Mouse (Mus musculus) hematopoietic stem cell, adult 5-6 weeks (primary cell): ENCODE measurements around the gene Arhgap22. TPM values are rescaled to one million over a fixed set of nuclear protein-coding genes. Genes with fewer than 3 reads are reported as not detected.

Experiments used
- ATAC-seq, 2 experiments: fragments of 125-278 bp in 1 of 2; replicated peaks in 1 of 2; 2 replicates each; pipeline ENCODE4 v1.8.0; 2016 to 2017; ENCODE audit warnings: inconsistent platforms in 2 of 2, mild to moderate bottlenecking in 2 of 2, moderate number of reproducible peaks in 2 of 2, low read depth in 1 of 2, moderate TSS enrichment in 1 of 2; ENCODE audit not compliant: low FRiP score in 2 of 2, poor library complexity in 2 of 2, severe bottlenecking in 2 of 2, insufficient read depth in 1 of 2, low TSS enrichment in 1 of 2
- total RNA-seq: library from RNA; stranded (forward); fragments of 172-1452, 232-1000 nt; gene quantifications from 2 replicates; pipeline ENCODE4 v1.2.3, GENCODE M21; 2017

The Arhgap22 gene
- total RNA-seq, 1 experiment from 2014 or later = not detected

DNA sequence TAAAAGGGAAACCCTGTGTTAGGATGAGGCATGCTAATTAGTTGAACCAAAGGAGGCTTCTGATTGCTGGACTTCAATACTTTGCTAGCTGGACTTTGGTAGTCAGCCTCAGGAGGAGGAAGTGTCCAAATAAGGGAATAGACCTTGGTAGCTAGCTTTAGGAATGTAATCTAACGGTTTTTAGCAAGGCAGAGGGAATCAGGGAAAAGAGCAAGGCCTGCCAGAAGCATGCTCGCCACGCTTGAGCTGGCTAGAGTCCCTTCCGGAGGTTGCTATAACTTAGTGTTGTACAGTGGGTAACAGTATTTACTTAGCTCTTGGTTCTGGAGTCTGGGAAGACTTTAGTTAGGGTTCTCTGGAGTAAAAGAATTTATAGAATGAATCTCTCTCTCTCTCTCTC is 96.9 kb downstream of the Arhgap22 start:
- no peak for ATAC-seq

DNA sequence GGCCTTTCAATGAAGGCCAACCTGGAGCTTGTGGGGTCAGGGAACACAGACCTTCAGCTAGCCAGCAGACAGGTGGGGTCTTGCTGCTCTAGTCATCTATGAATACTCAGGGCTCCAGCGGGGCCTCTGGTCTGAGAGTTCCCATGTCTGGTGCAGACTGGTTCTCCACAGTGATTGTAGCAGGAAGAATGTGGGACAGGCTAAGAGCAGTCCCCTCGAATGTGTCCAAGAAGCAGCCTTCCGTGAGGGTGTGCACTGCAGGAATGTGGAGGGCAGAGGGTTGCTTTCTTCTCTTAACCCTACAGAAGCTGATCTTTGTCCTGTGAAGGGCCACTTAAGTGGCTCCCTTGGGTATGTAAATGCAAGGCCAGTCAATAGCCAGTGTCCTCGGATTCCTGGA is 98.5 kb downstream of the Arhgap22 start:
- ATAC-seq = no peak

DNA sequence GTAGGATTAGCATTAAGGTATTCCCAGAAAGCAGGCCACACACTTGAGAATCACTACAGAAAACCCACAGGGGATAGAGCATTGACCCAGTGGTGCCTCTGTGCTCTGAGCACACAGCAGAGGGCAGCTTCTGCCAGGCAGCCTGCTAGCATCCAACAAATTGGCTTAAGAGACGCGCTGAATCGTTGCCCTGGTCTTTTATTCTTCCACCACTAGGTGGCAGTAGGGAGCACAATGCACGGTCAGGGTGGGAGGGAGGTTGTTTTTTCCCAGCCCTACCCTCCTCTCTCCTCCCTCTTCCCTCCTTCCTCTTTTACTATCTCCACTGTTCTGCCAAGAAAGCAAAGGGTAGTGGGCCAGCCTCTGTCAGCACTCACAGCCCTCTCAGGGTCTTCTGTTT is 99.8 kb downstream of the Arhgap22 start:
- peak; percentile 74 to 76 for ATAC-seq

DNA sequence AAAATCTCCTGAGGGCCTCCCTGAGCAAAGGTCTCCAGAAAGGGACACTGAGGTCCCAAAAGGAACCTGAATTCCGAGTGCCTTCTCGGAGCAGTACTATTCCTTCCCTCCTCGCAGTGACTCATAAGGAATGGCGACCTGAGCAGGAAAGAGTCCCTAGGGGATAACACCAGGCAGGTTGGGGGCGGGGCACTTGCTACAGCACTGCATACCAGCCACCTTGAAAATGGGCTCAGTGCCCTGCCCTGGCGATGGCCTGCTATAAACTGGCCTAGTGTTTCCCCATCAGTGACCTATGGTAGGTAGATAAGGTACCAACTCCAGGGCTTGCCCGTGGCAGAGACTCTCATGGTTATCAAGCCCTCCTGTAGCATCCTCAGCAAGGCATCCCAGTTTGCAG is 100.3 kb downstream of the Arhgap22 start:
- ATAC-seq = no peak

DNA sequence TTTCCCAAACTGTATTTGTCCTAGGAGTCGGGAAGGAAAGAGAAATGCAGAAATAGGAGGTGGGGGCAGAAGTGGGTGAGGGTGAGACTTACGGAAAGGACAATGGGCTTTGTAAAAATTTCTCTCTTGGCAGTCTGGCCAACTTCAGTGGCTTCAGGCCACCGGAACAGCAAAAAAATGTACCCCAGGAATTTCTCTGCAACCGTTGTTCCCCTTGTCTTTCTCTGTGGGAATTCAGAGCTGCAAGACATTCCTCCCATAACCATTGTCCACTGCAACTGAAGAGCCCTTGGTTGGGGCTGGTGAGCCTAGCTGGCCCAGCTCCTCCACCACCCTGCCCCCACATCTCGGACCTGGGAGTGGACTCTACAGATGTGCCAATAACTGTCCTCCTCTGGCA is 101.3 kb downstream of the Arhgap22 start:
- ATAC-seq = no peak

DNA sequence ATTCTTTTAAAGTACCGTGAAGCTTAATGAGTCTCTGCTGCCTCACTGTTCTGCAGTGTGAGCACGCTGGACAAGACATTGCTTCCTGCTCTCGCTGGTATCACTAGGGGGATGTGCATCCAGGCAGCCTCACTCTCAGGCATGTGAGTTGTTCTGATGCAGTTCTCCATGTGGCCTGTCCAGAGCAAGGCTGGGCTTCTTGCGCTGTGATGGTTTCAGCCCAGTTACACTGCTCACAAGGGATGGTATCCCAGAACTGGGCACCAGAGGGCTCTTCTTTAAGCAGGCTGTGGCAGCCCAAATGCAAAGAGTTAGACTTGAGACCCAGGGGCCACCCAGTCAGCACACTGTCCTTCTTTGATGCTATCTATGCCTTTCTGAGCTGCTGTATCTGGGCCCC is 101.9 kb downstream of the Arhgap22 start:
- ATAC-seq = peak in 1 of 2 experiments; percentile 19; a peak in 1 of 4 replicates

DNA sequence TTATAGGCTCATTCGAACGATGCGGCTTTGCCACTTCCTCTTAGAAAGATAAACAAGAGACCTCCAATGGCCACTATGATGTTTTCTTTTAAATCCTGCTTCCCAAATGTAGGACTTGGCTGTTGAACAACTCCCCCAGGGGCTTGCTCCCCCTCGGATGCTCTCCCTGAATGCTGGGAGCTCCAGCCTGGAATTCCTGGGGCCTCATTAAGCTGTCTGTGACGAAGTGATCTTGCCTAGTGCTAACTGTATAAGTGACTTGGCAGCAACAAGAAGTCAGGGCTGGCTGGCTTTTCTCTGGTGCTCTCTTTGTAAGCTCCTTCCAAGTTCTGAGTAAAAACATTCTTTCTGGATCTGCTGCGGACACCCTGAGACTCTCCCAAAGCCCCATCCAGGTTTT is 104.1 kb downstream of the Arhgap22 start:
- no peak for ATAC-seq

DNA sequence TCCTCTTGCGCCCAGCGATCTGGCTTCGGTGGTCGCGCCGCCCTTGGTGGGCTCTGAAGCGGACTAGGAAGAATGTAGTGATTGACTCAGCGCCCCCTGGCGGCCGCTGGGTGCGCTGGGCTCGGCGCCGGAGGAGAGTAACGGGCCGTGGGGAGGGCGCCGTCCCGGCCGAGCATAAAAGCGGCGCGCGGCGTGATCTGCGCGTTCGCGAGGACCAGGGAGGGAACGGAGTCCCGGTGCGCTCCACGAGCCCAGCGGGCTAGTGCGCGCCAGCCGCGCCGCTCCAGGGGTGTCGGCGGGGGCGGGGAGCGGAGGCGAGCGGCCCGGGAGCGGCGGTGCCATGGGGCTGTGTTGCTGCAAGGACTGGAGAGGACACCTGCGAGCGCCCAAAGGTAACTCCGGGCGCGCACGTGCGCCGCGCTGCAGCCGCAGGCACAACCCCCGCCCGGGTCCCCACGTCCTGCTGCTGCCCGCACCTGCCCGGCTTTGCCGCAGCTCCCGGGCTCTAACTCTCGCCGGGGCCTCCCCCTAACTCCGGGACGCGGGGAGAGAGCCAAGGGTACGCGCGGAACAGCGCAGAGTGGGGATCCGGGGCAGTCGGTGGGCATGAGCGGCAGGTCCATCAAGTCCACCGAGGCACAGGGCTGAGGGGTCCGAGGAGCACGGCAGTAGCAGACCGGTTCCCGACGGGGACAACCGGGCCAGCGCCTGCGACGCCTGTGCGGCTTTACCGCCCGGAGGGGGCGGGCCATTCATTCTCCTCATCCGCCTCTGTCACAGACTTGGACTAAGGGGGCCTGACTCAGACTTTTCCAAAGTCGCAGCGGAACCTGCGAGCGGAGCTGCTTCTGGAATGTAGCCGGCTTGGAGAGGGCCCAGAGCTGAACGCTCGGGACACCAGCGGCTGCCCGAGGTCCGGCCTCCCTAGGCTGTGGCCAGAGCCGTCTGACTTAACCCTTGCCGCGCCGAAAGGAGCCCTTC is 106.0 kb downstream of the Arhgap22 start:
- ATAC-seq = peak; percentile 29 to 37; a peak in 2 of 4 replicates

DNA sequence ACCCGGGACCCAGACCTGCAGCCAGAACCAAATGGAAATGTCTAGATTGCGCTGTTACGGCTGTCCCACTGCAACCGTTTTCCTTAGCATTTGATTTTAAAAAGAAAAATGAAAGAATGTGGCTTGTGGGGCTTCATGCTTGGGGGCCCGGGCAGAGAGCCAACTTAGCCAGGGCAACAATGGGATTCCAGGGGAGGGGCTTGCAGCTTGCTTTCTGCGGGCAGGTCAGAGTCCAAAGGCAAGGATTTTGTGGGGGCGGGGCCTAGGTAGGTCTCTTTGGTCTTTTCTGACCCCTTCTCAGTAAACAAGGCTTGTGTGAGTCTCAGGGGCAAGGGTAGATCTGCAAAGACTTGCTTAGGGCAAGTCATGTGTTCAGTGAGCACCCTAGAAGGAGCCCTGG is 107.0 kb downstream of the Arhgap22 start:
- no peak for ATAC-seq

DNA sequence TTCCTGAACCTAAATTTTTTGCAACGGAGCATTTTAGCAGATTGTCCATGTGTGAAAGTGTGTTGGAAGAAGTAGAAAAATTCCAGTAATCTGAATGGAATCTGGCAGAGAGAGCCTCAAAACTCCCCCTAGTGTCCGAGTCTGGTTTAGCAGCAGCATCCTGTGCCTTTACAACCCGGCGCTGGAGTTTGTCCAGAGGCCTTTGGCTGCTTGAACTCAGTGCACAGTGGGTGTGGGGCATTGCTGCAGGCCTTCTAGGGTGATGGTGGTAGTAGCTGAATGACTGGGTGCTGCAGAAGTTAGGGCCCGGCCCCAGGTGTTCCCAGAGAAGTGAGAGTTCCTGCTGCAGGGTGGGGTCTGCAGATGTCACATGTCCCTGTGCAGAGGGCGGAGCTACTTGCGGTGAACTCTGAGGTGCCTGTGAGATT is 108.8 kb downstream of the Arhgap22 start:
- ATAC-seq = no peak

DNA sequence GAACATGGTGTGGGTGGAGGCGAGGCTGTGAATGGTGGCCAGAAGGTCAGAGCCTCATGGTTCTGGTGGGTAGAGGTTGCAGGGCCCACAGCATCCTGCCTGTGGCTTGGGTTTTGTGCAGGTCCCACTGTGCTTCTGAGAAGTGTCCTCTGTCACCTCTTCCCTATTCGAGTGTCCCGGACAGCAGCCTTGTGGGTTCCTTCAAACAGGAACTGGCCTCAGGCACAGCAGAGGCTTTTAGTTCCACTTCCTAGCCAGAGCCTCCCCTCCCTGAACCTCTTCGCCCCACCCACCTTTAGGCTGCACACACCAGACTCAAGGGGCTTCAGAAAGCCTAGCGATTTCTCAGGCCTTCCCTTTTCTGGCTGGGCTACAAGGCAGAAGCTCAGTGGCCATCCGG is 110.7 kb downstream of the Arhgap22 start:
- ATAC-seq = peak; percentile 83 to 84

DNA sequence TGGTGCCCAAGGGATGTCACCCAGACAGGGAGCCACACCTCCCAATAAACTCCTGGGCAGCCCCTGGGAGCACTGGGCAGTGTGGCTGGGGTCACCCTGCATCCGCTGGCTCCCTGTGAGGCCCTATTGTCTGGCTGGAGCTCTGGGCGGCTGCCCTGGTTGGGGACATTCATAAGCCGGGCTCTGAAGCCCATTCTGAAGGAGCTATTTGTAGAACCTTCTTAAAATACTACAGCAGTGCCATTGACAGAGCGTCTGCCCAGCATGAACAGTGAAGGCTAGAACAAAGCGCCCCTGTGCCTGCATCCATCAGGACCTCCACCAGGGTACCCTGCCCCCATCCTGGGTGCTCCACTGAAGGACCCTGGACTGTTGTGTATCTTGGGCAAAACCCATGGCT is 114.5 kb downstream of the Arhgap22 start:
- ATAC-seq = no peak

DNA sequence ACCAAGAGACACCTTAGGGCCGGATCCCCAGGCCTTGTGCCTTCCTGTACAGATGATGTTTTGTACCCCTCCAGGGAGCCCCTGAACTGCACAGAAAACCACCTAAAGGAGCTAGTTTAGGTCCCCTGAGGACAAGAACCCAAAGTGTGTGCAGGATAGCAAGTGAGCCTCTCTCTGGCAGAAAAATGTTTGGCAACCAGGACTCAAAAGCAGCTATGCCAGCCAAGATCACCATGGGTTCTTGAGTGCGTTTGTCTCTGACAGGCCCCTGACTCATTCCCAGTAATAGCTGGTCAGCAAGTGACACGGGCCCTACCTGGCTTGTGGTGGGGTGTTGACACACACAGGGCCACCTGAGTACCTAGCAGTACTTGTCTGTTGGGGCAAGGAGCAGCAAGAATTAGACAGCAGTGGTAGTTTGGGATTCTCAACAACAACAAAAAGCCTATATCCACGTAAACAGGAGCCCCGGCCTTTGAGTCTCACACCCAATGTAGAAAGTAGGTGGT is 115.5 kb downstream of the Arhgap22 start:
- no peak for ATAC-seq

DNA sequence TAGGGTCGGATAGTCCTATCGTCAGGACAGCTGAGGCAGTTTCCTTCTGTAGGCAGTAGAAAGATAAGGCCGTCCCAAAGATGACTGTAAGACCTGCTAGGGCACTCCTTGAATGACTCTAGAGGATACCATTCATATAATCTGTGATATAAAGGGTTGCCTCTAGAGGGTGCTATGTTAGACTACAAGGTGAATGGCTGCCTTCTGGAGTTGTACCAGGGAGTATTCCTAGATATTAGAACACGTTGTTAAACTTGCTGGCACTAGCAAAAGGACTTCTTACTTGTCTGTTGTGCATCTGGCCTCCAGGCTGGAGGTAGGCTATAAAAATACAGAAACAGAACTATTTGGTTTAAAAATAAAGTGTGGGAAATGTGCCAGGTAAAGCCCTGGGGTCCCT is 117.2 kb downstream of the Arhgap22 start:
- ATAC-seq = no peak

DNA sequence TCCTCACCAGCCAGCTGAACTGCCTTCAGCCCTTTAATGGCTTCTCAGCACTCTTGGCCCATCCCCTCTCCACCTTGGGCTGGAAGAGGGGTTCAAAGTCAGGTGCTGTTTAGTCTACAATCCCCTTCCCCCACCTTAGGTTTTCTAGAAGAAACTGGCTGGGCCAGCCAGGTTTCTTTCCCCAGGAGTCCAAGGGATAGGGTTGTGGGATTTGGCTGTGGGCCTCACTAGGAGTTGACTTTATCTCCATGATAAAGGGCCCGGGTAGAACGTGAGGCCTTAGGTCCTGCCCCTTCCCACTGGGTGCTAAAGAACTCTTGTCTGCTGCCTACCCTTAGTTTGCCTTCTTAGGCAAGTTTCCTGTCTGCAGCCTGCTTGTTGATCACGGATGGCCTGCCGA is 117.8 kb downstream of the Arhgap22 start:
- no peak for ATAC-seq

DNA sequence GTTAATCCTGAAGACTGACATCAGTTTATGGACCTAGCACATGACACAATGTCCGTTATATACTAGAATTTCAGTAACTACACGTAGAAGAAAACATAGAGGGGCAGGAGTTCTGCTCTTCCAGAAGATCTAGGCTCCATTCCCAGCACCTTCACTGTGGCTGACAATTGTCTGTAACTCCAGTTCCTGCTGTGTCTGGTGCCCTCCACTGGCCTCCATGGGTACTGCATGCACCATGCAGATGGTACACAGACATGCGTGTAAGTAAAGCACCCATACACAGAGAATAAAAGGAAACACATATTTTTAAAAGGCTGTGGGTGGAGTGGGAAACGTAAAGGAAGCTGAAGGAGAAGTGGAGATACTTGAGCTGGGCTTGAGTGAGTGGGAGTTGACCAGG is 120.0 kb downstream of the Arhgap22 start:
- ATAC-seq = no peak

DNA sequence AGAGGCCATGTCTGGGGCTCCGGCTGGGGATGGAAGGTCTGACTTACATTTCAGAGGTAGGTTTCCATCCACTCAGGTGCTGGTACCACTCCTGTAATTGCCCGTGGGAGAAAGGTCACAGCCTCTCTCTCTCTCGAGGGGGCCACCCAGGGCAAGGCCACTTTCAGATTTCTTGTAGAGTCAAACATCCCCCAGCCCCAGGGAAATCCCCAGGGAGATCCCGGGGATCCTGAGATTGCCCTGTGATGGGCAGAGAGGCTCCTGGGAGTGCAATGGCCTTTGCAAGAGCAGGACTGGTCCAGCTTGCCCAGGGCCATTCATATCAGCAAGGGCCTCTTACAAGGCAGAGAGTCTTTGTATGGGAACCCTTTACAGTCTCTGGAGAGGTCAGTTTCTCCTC is 120.6 kb downstream of the Arhgap22 start:
- ATAC-seq = no peak

DNA sequence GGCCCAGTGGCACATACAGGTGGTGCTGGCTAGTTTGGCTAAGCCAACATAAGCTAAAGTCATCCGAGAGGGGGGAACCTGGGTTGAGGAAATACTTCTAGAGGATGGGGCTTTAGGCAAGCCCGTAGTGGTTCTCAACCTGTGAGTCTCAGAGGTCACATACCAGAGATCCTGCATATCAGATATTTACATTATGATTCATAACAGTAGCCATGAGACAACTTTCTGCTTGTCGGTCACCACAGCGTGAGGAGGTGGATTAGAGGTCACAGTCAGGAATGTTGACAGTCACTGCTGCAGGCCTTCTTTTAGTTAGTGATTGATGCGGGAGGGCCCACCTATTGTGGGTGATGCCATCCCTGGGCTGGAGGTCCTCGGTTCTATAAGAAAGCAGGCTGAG is 121.9 kb downstream of the Arhgap22 start:
- no peak for ATAC-seq

DNA sequence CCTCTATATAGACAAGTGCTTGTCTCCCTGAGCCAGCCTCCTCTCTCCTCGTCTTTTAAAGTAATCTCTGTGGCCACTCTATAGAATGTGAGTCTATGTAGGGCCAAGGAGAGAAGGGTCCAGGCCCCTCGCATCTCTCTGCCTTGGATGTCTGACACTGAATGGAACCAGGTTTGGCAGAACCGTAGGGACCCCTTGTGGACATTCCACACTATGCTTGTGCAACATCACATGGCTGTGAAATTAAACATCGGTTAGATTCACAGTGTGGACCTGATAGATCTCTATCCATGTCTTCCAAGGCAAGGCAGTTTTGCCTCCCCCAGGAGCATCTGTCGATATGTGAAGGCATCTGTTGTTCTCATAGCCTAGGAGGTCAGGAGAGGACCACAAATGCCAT is 124.9 kb downstream of the Arhgap22 start:
- no peak for ATAC-seq
